Mouse (Mus musculus) midbrain, embryonic 15.5 days (tissue): ENCODE data around the gene Cnbp. TPM values are rescaled to one million over a fixed set of nuclear protein-coding genes. Genes with fewer than 3 reads are reported as not detected.

Experiments used
- ATAC-seq: fragments of 200-750 bp; cut with Nextera tagmentation; replicated peaks from 2 replicates; pipeline ENCODE4 v1.8.0; 2017; ENCODE audit warnings: moderate TSS enrichment
- H3K27ac ChIP-seq: fragments of 300-500 bp; sonication (generic); 2 replicates; pipeline ENCODE4 v1.5.1; 2015; ENCODE audit warnings: mild to moderate bottlenecking, inconsistent platforms
- H3K27me3 ChIP-seq: fragments of 300-500 bp; sonication (generic); replicated peaks from 2 replicates; pipeline ENCODE4 v1.6.1; 2015; ENCODE audit warnings: inconsistent platforms
- H3K36me3 ChIP-seq: fragments of 300-500 bp; sonication (generic); replicated peaks from 2 replicates; pipeline ENCODE4 v1.6.1; 2015; ENCODE audit warnings: inconsistent platforms
- H3K4me1 ChIP-seq: fragments of 300-500 bp; sonication (generic); 2 replicates; pipeline ENCODE4 v1.6.1; 2015; ENCODE audit warnings: inconsistent platforms
- H3K4me2 ChIP-seq: fragments of 300-500 bp; sonication (generic); 2 replicates; pipeline ENCODE4 v1.6.1; 2015; ENCODE audit warnings: inconsistent platforms, mild to moderate bottlenecking, moderate library complexity
- H3K4me3 ChIP-seq: fragments of 300-500 bp; sonication (generic); 2 replicates; pipeline ENCODE4 v1.5.1; 2015; ENCODE audit warnings: mild to moderate bottlenecking, inconsistent platforms
- H3K9ac ChIP-seq: fragments of 300-500 bp; sonication (generic); 2 replicates; pipeline ENCODE4 v1.6.1; 2015; ENCODE audit warnings: mild to moderate bottlenecking, inconsistent platforms
- H3K9me3 ChIP-seq: fragments of 300-500 bp; sonication (generic); 2 replicates; pipeline ENCODE4 v1.6.1; 2016; ENCODE audit warnings: inconsistent platforms
- WGBS: fragments of 180-500 bp; shearing (Covaris S2); methylation state at CpG from one replicate; pipeline ENCODE4 v1.1.7; 2015; ENCODE audit warnings: mixed read lengths; 5-methylcytosine and 5-hydroxymethylcytosine counted together
- polyA plus RNA-seq: library from polyadenylated mRNA; unstranded; fragments of >200 nt; fragmentation: Nextera tagmentation; extraction: Ambion mirVana; gene quantifications from 2 replicates; pipeline ENCODE4 v1.2.1, GENCODE M21; 2015

Gene Cnbp
- polyA plus RNA-seq, 1 experiment from 2014 or later, result 467 TPM

DNA sequence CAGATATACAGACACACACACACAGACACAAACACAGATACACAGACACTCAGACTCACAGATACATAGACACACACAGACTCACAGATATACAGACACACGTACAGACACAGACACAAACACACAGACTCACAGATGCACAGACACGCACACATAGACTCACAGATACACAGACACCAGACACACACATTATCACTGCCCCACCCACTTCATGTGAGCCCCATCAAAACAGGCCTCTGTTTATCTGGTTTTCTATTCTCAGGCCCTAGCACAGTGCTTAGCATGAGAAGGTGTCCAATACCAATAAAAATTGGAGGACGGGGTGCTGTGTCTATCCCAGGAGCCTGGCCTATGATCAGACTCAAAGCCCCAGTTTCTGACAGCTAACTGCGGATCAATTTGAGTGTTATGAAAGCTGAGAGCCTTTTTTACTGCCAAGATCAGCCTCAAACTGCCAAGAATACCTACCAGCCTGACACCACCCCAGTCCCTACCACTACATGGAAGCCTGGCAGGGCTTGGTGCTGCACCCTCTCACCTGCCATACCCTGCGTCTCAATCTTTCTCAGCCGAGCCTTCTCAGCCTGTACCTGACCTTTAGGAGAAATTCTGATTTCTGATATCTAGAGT is 54.5 kb downstream of the Cnbp start:
- ATAC-seq, result no peak
- H3K36me3 ChIP-seq, result peaks cover 9% of the 10 kb centered on the region; the same call in 1 of the 2 replicates
- no peaks in the 10 kb centered on the region for H3K27me3 ChIP-seq
- H3K4me3 ChIP-seq, result no peak overlapping the region
- H3K4me1 ChIP-seq, result no peaks in the 10 kb centered on the region
- no peak overlapping the region for H3K9ac ChIP-seq
- no peak overlapping the region for H3K27ac ChIP-seq
- WGBS, result 89% methylated on average over 6 of the region's 6 CpGs
- no peaks in the 10 kb centered on the region for H3K9me3 ChIP-seq
- H3K4me2 ChIP-seq, result no peak overlapping the region

DNA sequence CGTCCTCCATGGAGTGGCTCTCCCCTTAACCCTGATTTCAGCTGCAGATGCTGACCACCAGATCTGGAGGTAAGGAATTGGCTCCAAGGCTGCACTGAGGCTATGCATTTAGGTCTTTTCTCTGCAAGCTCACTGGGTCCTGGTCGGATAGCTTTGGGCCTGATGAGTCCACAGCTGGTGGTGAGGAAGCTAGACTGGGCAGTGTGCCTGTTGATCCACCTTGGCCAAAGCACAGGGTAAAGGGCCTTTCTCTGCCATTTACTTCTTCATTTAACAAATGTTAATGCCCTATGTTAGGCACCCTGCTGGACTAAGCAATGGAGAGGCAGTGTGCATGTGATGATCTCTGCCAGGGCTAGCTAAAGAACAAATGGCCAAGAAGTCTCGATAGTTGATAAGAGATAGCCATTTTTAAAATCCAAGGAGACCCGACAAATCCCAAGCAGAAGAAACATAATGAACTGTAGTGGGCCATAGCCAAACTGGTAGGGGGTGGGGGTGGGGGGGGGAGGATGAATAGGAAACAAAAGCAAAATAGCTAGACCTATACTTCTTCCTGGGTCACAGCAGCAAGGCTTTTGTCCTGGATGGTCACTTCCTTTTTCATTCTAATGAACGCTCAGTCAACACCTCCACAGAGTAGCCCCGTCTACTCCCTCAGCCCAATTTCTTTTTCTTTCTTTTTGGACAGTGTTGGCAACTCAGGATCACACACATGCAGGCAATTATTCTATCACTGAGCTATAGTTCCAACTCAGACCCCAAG is 55.3 kb downstream of the Cnbp start:
- H3K4me3 ChIP-seq, result no peak overlapping the region
- no peak overlapping the region for H3K9ac ChIP-seq
- no peak overlapping the region for H3K4me2 ChIP-seq
- H3K27me3 ChIP-seq, result no peaks in the 10 kb centered on the region
- 60% methylated on average over 6 of the region's 6 CpGs for WGBS
- peaks cover 9% of the 10 kb centered on the region; the same call in 1 of the 2 replicates for H3K36me3 ChIP-seq
- H3K27ac ChIP-seq, result no peak overlapping the region
- no peaks in the 10 kb centered on the region for H3K9me3 ChIP-seq
- ATAC-seq, result no peak
- H3K4me1 ChIP-seq, result no peaks in the 10 kb centered on the region

DNA sequence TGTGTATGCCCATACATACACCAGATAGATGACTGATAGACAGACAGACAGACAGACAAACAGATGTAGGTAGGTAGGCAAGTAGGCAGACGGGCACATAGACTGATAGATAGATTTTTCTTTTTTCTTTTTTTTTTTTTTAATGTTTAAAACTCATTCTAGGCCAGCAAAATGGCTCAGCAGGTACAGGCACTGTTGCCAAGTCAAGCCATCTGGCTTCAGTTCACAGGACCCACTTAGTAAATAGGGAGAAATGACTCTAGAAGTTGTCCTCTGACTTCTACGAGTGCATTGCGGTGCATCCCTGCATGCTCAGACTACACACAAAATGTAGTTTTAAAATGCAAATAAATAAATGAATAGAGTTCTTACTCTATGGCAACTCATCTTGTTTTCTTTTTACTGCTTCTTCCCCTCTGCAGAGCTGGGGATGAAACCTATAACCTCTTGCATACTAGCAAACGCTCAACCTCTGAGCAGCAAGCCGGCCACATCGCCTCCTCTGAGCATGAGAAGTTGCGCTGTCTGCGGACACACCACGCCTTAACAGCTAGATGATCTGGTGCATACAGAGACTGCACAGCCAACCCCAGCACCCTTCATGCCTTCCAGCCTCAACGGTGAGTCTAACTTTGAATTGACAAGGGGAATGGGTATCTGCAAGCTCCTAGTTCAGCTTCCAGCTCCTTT is 56.9 kb downstream of the Cnbp start:
- Histone ChIP-seq H3K27me3 (no peaks in the 10 kb centered on the region), H3K9ac (no peak overlapping the region), H3K36me3 (peaks cover 9% of the 10 kb centered on the region; the same call in 1 of the 2 replicates), H3K9me3 (no peaks in the 10 kb centered on the region), H3K4me2 (no peak overlapping the region), H3K4me3 (no peak overlapping the region), H3K4me1 (peaks cover 8% of the 10 kb centered on the region), H3K27ac (no peak overlapping the region)
- 95% methylated on average over 10 of the region's 10 CpGs for WGBS
- no peak for ATAC-seq

Other genes starting within 250 kb of the Cnbp start
- gene Aplf, start 178.9 kb downstream of the Cnbp start, polyA plus RNA-seq, result 7.2 and 7.7 TPM in 2 replicates
- gene Efcc1, start 120.2 kb downstream of the Cnbp start, polyA plus RNA-seq, result 5.4 and 6.7 TPM in 2 replicates
- gene Gp9, start 73.0 kb downstream of the Cnbp start, polyA plus RNA-seq, result 0.93 and 1.0 TPM in 2 replicates
- gene Rab43, start 38.9 kb downstream of the Cnbp start, polyA plus RNA-seq, result 10.2 and 12.6 TPM in 2 replicates
- 2.9 and 3.0 TPM in 2 replicates for gene Gm45140, start 15.3 kb downstream of the Cnbp start, polyA plus RNA-seq
- gene Isy1, start 12.3 kb downstream of the Cnbp start, polyA plus RNA-seq, result 19.3 and 20.9 TPM in 2 replicates
- gene Copg1, start 36.7 kb upstream of the Cnbp start, polyA plus RNA-seq, result 198 and 199 TPM in 2 replicates
- gene Hmces, start 62.8 kb upstream of the Cnbp start, polyA plus RNA-seq, result 40.9 and 45.6 TPM in 2 replicates
- 38.7 and 43.4 TPM in 2 replicates for gene H1fx, start 130.5 kb upstream of the Cnbp start, polyA plus RNA-seq
- 344 and 347 TPM in 2 replicates for gene Rab7, start 194.2 kb upstream of the Cnbp start, polyA plus RNA-seq
- 310 and 326 TPM in 2 replicates for gene Rpn1, start 233.4 kb upstream of the Cnbp start, polyA plus RNA-seq